Mouse (Mus musculus): ENCODE data around the gene T2.

DNA sequence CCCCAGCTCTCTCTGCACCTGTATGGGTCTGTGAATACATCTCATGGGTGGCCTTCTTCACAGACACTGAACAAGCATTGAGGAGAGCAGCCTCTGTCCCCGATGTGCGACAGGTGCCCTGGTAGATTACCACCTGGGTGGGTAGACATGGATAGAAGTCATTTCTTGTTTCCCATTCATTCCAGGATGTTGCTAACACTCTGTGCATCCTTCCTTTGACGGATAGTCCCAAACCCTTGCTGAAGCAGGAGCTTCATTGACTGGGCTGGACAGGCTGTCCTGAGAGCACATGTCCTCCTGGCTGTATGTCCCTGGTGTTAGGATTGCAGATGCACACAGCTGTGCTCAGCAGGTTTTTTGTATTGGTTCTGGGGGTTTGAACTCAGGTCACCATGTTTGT, 112.0 kb downstream of the T2 start:
- TF ChIP-seq CTCF (IDR thresholded peaks at IDR 0.05; ENCODE audit: borderline replicate concordance, control insufficient read depth, extremely low read depth, insufficient read depth, low read length, poor library complexity), result no peak
- TF ChIP-seq POLR2A (IDR thresholded peaks at IDR 0.05; ENCODE audit: control insufficient read depth, extremely low read depth, insufficient read depth, low read length, poor library complexity), result no peak

Measured in thymus, adult 2 months (tissue).